Mouse (Mus musculus) retina, postnatal 7 days (tissue): Measurements from ENCODE around the gene Rcbtb2.
"Not testable (repeated sequence)": the region's sequence is repeated elsewhere in the genome, so short reads cannot be mapped to it uniquely, and the experiment has no call there.

Source experiments
- DNase-seq: peaks from one replicate; pipeline ENCODE4 v3.0.0-alpha.2; 2012; ENCODE audit warnings: low read depth, low spot score

The Rcbtb2 gene

GRCm38 (mm10) chr14:73122923-73123278 is at the start of gene Rcbtb2:
Gene Rcbtb2, plus strand, starts transcription at chr14:73123037.
- DNase-seq: no peak

DNA sequence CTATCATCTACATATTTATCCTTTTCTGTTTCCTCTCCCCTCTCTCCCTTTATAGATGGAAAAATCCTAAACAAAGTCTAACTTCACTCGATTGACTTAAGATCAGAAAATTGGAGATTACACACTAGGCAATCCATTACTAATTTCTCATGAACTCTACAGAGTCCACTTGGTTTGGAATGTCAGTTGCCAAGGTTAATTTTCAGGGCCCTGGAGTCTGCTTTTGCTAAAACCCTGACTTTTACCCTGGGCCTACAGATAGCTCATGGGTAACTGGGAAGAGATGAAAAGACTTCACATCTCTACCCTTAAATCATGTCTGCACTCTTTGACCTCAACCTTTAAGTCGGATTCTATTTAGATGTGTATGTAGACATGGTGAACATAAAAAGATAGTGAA is 39.3 kb upstream of the Rcbtb2 start:
- no peak for DNase-seq

DNA sequence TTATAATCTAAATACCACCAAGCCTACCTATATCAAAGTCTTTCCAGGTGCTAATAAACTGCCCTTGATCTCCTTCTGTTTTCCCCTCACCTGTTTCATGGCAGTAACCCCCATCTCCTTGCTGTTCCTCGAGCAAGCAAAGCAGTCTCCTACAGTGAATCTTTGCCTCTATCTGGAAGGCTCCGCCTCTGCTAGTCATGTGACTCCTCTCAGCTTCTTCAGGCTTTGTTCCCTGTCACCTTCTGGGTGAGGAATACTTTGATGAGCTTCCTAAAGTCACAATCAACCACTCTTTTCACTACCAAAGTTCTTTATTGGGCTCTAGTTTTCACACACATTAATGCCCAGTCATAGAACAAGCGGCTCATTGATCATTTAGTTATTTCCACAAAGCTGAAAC is 36.4 kb upstream of the Rcbtb2 start:
- no peak for DNase-seq

GRCm38 (mm10) chr14:73087247-73087646 is 35.6 kb upstream of the Rcbtb2 start:
- no peak for DNase-seq

DNA sequence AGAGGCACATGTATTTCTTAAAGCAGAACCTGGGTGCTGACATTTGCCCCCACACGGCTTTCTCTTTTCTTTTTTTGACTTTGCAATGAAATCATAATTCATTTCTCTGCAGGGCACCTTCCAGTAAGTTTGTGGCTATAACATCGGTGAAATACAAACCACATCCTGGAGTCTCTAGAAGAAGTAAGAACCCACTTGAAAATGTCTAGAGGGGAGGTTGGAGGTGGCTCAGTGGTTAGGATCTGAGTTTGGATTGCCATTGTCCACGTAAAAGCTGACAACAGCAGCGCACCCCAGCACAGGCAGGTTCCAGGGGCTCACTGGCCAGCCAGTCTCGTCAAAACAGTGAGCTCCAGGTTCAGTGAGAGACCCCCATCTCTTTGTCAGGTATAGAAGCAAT is 35.1 kb upstream of the Rcbtb2 start:
- no peak for DNase-seq

- DNase-seq: no peak
Observed at GRCm38 (mm10) chr14:73088224-73088623, 34.6 kb upstream of the Rcbtb2 start.

DNA sequence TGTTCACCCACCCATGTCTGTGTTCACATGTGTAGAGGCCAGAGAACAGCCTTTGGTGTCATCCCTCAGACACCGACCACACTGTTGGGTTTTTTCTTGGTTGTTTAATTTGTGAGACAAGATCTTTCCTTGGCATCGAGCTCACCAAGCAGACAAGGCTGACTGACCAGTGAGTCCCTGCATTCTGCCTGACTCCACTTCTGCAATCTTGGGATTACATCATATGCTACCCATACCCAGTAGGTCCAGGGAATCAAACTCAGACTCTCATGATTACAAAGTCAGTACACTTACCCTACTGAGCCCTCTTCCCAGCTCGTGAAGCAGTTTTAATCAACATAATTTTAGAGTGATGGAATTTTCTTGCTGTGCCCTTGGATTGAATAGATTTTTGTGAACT is 30.0 kb upstream of the Rcbtb2 start:
- no peak for DNase-seq

DNA sequence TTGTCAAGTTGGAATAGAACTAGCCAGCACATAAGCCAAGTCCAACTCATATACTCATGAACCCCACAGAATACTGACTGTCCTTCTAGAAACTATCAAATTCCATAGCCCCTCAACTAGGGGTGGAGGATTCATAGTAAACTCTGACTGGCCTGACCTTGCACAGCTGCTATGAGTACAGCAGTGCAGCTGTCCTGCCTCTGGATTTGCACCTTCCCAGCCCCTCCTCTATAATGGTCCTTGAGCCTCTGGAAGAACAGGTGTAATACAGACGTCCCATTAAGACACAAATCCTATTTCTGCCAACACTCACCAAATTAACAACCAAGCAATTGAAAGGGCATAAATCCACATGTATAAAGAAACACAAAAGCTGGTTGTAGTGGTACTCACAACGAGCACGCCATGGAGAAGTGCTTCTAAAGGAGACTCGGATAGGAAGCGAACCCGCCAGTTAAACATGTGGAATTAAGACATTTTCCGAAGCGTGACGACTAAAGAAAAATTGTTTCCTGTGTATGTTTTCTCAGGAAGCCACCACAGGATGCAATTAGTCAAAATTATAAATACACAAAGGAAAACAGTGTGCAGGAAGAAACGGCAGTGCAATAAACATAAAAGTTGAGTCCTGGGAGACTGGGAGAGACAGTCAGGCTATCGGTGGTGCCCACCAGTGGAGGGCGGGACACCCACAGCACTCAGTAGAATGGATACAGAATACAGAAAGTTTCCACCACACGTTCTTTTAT is 27.9 kb upstream of the Rcbtb2 start:
- no peak for DNase-seq

DNA sequence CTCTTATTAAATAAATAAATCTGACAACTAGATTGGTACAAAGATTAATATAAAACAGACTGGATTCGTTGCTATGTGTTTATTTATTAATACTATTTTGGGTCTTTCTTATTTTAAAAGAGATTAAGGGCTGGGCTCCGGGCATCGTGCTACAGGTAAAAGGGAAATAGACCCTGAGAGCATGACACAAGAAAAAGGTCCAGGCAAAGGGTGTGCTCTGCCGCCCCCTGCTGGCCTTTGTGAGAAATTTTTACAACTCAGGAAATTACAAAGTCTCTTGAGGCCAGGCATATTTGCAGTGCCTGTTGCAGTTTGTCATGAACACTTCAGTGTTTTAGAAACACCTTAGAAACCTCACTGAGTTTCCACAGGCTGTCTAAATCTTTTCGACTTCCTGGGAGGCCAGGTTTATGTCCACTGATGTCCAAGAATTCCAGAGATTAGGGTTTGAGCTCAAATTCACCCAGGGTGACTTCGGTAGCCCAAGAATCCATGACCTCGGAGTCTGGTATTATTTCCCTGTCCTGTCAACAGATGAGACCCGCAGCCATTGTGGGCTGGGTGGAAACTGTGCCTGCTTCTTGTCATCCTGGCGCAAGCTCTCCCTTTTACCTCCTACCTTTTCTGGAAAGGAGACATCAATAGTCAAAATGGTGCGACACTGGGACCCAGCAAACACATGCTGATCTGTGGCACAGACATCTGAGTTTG is 24.0 kb upstream of the Rcbtb2 start:
- peak; percentile 55 for DNase-seq

GRCm38 (mm10) chr14:73102270-73102865 is 20.5 kb upstream of the Rcbtb2 start:
- DNase-seq: no peak

- DNase-seq: not testable (repeated sequence)
Observed at GRCm38 (mm10) chr14:73102986-73103385, 19.9 kb upstream of the Rcbtb2 start.

DNA sequence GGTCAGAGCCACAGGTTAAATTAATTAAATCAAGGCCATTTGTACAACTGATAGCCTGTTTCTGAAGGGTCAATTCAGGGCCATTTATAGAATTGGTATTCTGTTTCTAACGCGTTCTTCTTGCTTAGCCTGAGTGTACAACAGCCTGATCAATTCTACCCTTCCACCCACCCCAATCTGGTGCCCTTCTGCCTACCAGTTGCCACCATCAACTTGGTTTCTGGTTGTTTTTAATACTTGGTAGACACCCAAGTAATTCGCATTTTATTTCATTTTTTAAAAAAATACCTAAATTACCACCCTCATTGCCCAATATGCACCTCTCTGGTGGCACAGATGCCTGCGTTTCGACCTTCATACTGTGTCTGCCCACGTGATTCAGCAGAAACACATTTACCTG is 17.9 kb upstream of the Rcbtb2 start:
- no peak for DNase-seq

DNA sequence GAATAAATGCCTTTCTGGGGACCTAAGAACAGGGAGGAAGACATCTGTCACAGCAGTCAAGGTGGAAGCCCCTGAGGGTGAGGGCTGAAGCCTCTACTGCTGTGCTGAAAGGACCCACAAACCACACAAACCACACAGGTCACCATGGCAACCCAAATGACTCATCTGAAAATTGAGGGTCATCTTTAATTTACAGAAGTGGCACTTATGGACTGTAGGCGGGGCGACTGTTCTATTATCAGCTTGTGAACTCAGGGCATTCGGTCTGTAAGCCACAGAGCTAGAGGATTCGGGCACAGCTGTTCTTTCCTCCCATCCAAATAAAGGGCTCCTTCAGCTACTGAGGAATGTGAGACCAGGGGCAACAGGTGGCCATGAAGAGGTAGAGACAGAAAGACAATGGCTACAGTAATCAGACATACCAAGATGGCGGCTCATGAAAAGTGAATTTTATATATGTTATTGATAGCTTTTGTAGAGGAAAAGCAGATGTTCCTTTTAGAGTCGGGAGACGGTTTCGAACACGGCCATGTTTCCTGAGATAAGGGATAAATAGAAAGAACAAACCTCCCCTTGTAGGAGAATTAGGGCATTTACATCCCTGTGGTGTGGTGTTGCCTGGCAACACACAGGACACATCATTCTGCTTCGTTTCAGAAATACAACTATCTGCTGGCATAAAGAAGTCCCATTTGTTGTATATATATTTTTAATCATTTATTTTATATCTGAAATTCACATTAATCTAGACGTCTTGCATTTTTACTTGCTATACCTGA is 17.2 kb upstream of the Rcbtb2 start:
- DNase-seq: no peak

GRCm38 (mm10) chr14:73106234-73106711 is 16.6 kb upstream of the Rcbtb2 start:
- DNase-seq: peak; percentile 51

DNA sequence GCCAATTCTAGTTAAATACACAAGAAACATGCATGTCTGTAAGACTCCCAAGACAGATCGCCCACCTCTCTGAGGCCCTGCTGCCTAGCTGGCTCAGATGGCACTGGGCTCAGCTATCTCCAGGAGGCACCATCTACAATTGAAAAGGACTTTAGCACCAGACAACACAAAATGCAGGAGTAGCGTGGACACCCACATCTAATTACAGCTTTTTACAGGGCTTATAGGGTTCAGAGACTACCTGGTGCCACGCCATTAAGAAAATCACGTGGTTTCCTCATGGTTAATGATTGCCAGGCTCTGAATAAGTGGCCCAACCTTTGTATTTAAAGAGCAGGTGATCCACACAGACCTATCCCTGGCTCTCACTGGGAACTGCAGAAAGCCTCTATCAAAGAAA is 15.9 kb upstream of the Rcbtb2 start:
- no peak for DNase-seq

GRCm38 (mm10) chr14:73107371-73107770 is 15.5 kb upstream of the Rcbtb2 start:
- DNase-seq: no peak

- DNase-seq: no peak
Observed at GRCm38 (mm10) chr14:73107952-73108351, 14.9 kb upstream of the Rcbtb2 start.

GRCm38 (mm10) chr14:73110682-73111081 is 12.2 kb upstream of the Rcbtb2 start:
- no peak for DNase-seq

- no peak for DNase-seq
Observed at GRCm38 (mm10) chr14:73111091-73111490, 11.7 kb upstream of the Rcbtb2 start.

DNA sequence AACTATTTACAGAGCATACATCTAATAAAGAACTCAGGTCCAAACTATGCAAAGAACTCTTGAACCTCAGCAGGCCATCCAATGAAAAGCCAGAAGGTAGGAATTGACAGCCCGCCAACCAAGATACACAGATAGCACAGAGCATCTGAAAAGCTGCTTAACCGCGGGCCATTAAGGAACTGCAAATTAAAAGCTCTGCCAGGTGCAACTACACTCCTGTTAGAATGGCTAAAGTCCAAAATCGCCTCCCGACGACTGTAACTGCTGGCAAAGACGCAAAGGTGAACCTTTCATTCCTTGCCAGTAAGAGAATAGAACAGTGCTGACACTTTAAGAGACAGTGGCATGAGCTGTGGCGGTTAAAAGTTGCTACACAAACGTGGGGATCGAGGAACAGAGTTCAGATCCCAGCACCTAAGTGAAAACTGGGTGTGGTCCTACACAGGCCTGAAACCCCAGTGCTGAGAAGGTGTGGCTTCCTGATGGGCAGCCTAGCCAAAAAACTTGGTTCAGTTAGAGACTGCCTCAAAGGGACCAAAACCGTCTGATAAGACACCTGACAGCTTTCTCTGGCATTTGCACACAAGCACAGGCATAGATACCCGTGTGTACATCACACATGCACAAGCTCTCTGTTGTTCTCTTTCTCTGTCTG is 10.5 kb upstream of the Rcbtb2 start:
- no peak for DNase-seq

- not testable (repeated sequence) for DNase-seq
Observed at GRCm38 (mm10) chr14:73114952-73115351, 7.9 kb upstream of the Rcbtb2 start.
